Mouse (Mus musculus): ENCODE measurements around the gene Hnf4a. TPM values are rescaled to one million over a fixed set of nuclear protein-coding genes. Genes with fewer than 3 reads are reported as not detected.
"Not testable (repeated sequence)": the region's sequence is repeated elsewhere in the genome, so short reads cannot be mapped to it uniquely, and the experiment has no call there.

Hnf4a gene
- polyA plus RNA-seq, 1 experiment from 2014 or later: 1.2 TPM

DNA sequence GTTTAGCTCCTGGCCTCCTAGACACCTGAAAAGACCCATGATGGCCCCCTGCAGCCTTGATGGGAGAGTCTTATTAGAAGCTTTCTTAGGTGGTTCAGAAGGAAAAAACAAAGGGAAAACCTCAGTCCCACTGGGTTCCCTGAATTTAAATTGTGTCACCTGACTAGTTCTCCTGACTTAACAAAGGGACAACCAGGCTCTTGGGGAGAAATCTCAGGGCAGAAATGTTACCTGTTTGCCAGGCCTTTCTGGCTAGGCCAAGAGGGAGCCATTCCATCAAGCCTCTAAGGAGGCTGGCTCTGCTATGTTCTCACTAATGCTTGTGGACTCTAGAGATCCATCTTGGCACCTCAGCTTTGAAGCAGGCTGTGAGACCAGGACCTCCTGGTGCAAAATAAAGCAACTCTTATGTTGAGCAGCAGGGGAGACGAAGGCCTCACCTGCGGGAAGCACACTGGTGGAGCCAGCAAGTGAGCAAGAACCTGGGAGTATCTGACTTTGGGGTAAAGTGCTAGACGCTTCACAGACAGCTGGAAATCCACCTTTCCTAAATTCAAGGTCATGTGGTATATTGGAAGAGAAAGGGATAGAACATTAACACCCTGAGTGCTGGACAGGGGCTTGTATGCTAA, 110.7 kb downstream of the Hnf4a start:
- DNase-seq (ENCODE audit: low spot score): no peak

DNA sequence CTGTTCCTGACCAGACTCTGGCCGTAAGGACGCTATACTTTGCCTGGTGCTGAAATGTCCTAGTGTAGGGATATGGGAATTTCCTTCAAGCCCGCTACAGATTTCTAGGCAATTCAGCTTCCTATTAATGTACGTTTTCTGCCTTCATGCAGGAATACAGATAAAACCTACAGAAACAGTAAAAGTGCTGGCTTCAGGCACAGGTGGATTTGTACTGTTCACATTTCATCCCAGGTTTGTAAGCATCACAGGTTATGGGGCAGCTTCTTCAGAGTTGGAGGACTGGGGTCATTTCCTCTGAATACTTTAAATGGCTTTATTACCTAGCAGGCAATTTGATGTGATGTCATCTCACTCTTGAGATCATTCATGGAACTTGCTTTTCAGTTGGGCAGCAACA, 111.3 kb downstream of the Hnf4a start:
- no peak for DNase-seq (ENCODE audit: low spot score)

DNA sequence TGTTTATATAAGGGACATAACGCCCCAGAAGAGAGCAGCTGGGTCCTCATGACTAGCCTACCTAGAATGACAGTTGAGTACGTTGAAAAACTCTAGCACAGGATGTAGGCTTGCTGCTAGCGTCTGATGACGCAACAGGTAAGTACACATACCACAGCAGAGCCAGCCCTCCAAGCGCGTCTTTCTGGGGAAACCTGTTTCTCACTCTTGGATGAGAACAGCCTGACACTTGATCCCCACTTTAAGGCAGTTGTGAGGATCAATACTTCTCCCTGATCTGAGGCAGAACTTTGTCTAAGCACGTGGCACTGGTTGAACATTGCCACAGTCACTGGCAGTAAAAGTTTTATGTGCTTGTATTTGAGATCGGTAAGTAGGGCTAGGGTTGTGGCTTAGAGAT, 113.8 kb downstream of the Hnf4a start:
- no peak for DNase-seq (ENCODE audit: low spot score)

DNA sequence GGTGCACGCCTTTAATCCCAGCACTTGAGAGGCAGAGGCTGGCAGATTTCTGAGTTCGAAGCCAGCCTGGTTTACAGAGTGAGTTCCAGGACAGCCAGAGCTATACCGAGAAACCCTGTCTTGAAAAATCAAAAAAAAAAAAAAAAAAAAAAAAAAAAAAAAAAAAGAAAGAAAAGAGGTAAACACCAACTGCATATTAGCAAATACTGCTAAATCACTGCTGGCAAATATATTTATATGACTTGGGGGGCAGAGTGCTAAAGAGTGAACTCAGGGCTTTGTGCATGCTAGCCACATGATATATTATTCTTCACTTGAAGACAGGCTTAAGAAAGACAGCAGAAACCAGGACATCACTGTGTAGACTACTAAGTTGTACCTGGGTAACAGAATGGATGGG, 114.8 kb downstream of the Hnf4a start:
- DNase-seq (ENCODE audit: low spot score): not testable (repeated sequence)

Other genes with a start within 250 kb of the Hnf4a start
- 0.19 and 0.22 TPM in 2 replicates for gene Jph2, start 108.8 kb upstream of the Hnf4a start, polyA plus RNA-seq (2015; fragmentation: Nextera tagmentation; extraction: Ambion mirVana)
- gene Oser1, start 82.1 kb upstream of the Hnf4a start, polyA plus RNA-seq (2015; fragmentation: Nextera tagmentation; extraction: Ambion mirVana): 86.6 and 89.2 TPM in 2 replicates
- gene Gdap1l1, start 68.3 kb upstream of the Hnf4a start, polyA plus RNA-seq (2015; fragmentation: Nextera tagmentation; extraction: Ambion mirVana): 0.41 and 0.44 TPM in 2 replicates
- gene Fitm2, start 34.2 kb upstream of the Hnf4a start, polyA plus RNA-seq (2015; fragmentation: Nextera tagmentation; extraction: Ambion mirVana): 5.5 and 5.7 TPM in 2 replicates
- 0.19 and 0.21 TPM in 2 replicates for gene R3hdml, start 14.5 kb upstream of the Hnf4a start, polyA plus RNA-seq (2015; fragmentation: Nextera tagmentation; extraction: Ambion mirVana)
- gene Ttpal, start 95.5 kb downstream of the Hnf4a start, polyA plus RNA-seq (2015; fragmentation: Nextera tagmentation; extraction: Ambion mirVana): 33.0 and 34.4 TPM in 2 replicates
- 74.1 and 74.4 TPM in 2 replicates for gene Serinc3, start 138.3 kb downstream of the Hnf4a start, polyA plus RNA-seq (2015; fragmentation: Nextera tagmentation; extraction: Ambion mirVana)
- 63.5 and 66.1 TPM in 2 replicates for gene Pkig, start 151.6 kb downstream of the Hnf4a start, polyA plus RNA-seq (2015; fragmentation: Nextera tagmentation; extraction: Ambion mirVana)
- gene Ada, start 243.4 kb downstream of the Hnf4a start, polyA plus RNA-seq (2015; fragmentation: Nextera tagmentation; extraction: Ambion mirVana): 73.2 and 83.0 TPM in 2 replicates